Mouse (Mus musculus) macrophage (primary cell): Measurements from ENCODE around the gene Arl4d. TPM values are rescaled to one million over a fixed set of nuclear protein-coding genes. Genes with fewer than 3 reads are reported as not detected.

ENCODE experiments used
- H3K27ac ChIP-seq: fragments of 350-480 bp; formaldehyde crosslinking; 2 replicates; pipeline ENCODE4 v1.9.0; 2021
- H3K36me3 ChIP-seq: fragments of 350-480 bp; formaldehyde crosslinking; 2 replicates; pipeline ENCODE4 v1.9.0; 2021; ENCODE audit errors: inconsistent target
- H3K4me3 ChIP-seq: fragments of 350-480 bp; formaldehyde crosslinking; 2 replicates; pipeline ENCODE4 v1.9.0; 2021; ENCODE audit errors: inconsistent target
- H3K79me2 ChIP-seq: fragments of 350-480 bp; formaldehyde crosslinking; 2 replicates; pipeline ENCODE4 v1.9.0; 2021; ENCODE audit errors: inconsistent target
- WGBS: methylation state at CpG from one replicate; pipeline ENCODE4 v1.1.7; 2026; ENCODE audit warnings: inconsistent platforms; ENCODE audit not compliant: missing documents; 5-methylcytosine and 5-hydroxymethylcytosine counted together
- polyA plus RNA-seq: library from polyadenylated mRNA; stranded (reverse); fragments of 250-400 nt; gene quantifications from 3 replicates; pipeline ENCODE4 v1.2.4, GENCODE M21; 2018; ENCODE audit warnings: inconsistent platforms

The Arl4d gene
- polyA plus RNA-seq, 1 experiment from 2014 or later: 2.8 TPM

DNA sequence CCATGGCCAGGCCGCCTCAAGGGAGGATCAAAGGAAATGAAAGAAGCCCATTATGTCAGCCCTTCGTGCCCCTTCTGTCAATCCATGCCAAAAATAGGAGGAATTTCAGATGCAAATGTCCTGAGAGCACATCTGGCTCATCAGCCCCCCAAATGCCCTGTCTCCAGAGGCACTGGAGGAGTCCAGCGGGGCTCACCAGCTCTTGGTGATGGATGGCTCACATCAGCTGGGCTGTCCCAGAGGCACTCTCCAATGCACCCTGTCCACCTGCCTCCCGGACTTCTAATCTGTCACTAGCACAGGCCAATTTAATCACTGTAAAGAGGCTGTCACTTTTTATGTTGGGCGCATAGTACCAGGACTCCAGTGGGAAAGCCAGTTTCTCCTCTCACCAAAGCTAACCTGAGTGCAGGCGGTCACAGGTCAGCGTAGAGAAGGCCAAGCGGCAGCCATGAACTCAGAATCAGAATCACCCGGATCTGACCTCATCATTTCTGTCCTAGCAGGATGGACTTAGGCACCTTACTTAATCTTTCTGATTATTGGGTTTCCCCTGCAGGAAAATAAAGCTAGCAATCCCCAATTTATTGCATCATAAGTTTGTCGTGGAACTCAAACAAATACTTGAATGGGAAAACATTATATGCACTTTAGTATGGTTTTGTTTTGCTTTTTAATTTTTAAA, 41.6 kb downstream of the Arl4d start:
- WGBS: 93% methylated on average over 10 of the region's 10 CpGs
- Histone ChIP-seq H3K36me3 (no peaks in the 10 kb centered on the region), H3K27ac (no peak overlapping the region), H3K4me3 (no peak overlapping the region), H3K79me2 (no peaks in the 10 kb centered on the region)

DNA sequence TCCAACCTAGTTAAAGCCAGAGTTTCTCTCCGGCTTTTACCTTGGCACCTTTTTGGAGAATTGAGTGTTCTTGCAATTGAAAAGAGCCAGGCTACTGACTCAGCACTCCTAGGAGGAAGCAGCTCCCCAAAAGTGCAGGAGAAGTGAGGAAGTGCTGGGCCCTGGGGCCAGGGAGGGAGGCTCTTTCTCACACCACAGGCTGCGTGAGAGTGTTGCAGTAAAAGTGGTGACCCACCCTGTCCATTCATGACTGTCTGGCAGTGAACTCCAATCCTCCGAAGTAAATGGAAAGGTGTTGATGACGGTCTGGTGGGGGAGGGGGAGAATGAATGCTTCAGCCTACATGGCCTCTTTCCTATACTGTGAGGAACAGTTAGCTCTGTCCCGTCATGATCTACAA, 43.1 kb downstream of the Arl4d start:
- H3K4me3 ChIP-seq: no peak overlapping the region
- no peaks in the 10 kb centered on the region for H3K79me2 ChIP-seq
- H3K27ac ChIP-seq: no peak overlapping the region
- H3K36me3 ChIP-seq: no peaks in the 10 kb centered on the region
- WGBS: 16% methylated on average over 5 of the region's 5 CpGs

GRCm38 (mm10) chr11:101712811-101713210, 47.5 kb downstream of the Arl4d start:
- Histone ChIP-seq H3K4me3 (no peak overlapping the region), H3K27ac (no peak overlapping the region), H3K79me2 (no peaks in the 10 kb centered on the region), H3K36me3 (no peaks in the 10 kb centered on the region)
- 90% methylated on average over 9 of the region's 9 CpGs for WGBS

DNA sequence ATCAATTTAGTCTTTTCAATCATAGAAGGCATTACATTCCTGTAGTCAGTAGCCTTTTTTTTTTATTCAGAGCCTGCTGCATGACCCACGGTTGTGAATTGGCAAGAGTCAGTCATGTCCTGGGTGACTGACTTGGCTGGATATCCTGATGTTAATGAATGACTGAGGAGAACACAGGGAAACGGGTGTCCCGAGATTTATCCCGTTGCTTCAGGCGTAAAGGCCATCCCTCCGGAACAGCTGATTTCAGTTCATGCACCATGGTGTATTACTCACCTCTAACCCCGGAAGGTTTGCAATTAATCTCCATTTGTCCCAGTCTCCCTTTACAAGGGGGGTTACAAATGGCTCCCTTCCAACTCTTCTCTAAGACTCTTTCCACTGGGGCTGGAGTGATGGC, 48.7 kb downstream of the Arl4d start:
- Histone ChIP-seq H3K4me3 (no peak overlapping the region), H3K36me3 (no peaks in the 10 kb centered on the region), H3K79me2 (no peaks in the 10 kb centered on the region), H3K27ac (no peak overlapping the region)
- WGBS: 85% methylated on average over 7 of the region's 7 CpGs

Other genes starting within 250 kb of the Arl4d start
- gene Aarsd1, start 247.9 kb upstream of the Arl4d start, polyA plus RNA-seq: 11.0 to 28.5 TPM (median 12.0 TPM) in 3 replicates
- gene Gm27029, start 240.7 kb upstream of the Arl4d start, polyA plus RNA-seq: 0.82 to 2.1 TPM in 2 of 3 replicates, not detected in the other
- 7.5 to 12.0 TPM (median 11.5 TPM) in 3 replicates for gene Rundc1, start 240.5 kb upstream of the Arl4d start, polyA plus RNA-seq
- 1.6 to 5.3 TPM in 2 of 3 replicates, not detected in the other for gene Ptges3l, start 240.2 kb upstream of the Arl4d start, polyA plus RNA-seq
- 158 to 680 TPM (median 569 TPM) in 3 replicates for gene Rpl27, start 223.2 kb upstream of the Arl4d start, polyA plus RNA-seq
- 24.9 to 84.0 TPM (median 72.4 TPM) in 3 replicates for gene Ifi35, start 217.1 kb upstream of the Arl4d start, polyA plus RNA-seq
- 4.7 to 7.4 TPM (median 6.7 TPM) in 3 replicates for gene Rnd2, start 200.5 kb upstream of the Arl4d start, polyA plus RNA-seq
- gene Vat1, start 199.3 kb upstream of the Arl4d start, polyA plus RNA-seq: 611 to 709 TPM (median 617 TPM) in 3 replicates
- 0.61 to 7.7 TPM (median 2.1 TPM) in 3 replicates for gene Brca1, start 113.6 kb upstream of the Arl4d start, polyA plus RNA-seq
- 57.2 to 95.2 TPM (median 88.0 TPM) in 3 replicates for gene Nbr1, start 113.4 kb upstream of the Arl4d start, polyA plus RNA-seq
- 374 to 580 TPM (median 389 TPM) in 3 replicates for gene Tmem106a, start 83.3 kb upstream of the Arl4d start, polyA plus RNA-seq
- gene Gm11634, start 66.3 kb upstream of the Arl4d start, polyA plus RNA-seq: not detected in 3 replicates
- 3.7 to 12.9 TPM (median 6.8 TPM) in 3 replicates for gene Rdm1, start 38.3 kb upstream of the Arl4d start, polyA plus RNA-seq
- gene Dhx8, start 67.4 kb downstream of the Arl4d start, polyA plus RNA-seq: 21.4 to 28.8 TPM (median 28.5 TPM) in 3 replicates
- 0.10 TPM in 1 of 3 replicates, not detected in the others for gene Etv4, start 119.8 kb downstream of the Arl4d start, polyA plus RNA-seq
- not detected in 3 replicates for gene Meox1, start 228.8 kb downstream of the Arl4d start, polyA plus RNA-seq